Mouse (Mus musculus) thymus, adult 2 months (tissue): ENCODE data around the gene Fggy.

Experiments
- CTCF ChIP-seq: fragments of 200-500 bp; IDR thresholded peaks from 2 replicates; pipeline ENCODE4 v1.5.1; 2012; ENCODE audit warnings: mild to moderate bottlenecking, control low read depth, low read length, moderate library complexity, borderline replicate concordance; ENCODE audit not compliant: control insufficient read depth, poor library complexity, insufficient read depth; ENCODE audit errors: extremely low read depth
- POLR2A ChIP-seq: fragments of 200-500 bp; IDR thresholded peaks from 2 replicates; pipeline ENCODE4 v1.6.1; 2012; ENCODE audit warnings: mild to moderate bottlenecking, low read length, control low read depth, moderate library complexity; ENCODE audit not compliant: control insufficient read depth, poor library complexity, insufficient read depth; ENCODE audit errors: extremely low read depth

GRCm38 (mm10) chr4:95571621-95572020 lies 14.3 kb downstream of the Fggy start:
- TF ChIP-seq CTCF: no peak
- TF ChIP-seq POLR2A: no peak
